Mouse (Mus musculus): ENCODE data around the gene Gm26897.

- TF ChIP-seq CTCF (conservative IDR thresholded peaks at IDR 0.05; ENCODE audit: low read length) (no peak), NANOG (IDR thresholded peaks at IDR 0.05; ENCODE audit: borderline replicate concordance, low read length) (no peak)
Measured at GRCm38 (mm10) chr5:111770266-111770665, 36.5 kb downstream of the Gm26897 start.
